Mouse (Mus musculus) cerebellum, adult 2 months (tissue): ENCODE measurements around the gene Csk.

ENCODE experiments used
- CTCF ChIP-seq: fragments of 200-500 bp; IDR thresholded peaks from 2 replicates; pipeline ENCODE4 v1.5.1; 2011; ENCODE audit warnings: low read depth, mild to moderate bottlenecking, control low read depth, low read length, moderate library complexity, borderline replicate concordance; ENCODE audit not compliant: insufficient read depth
- POLR2A ChIP-seq: fragments of 200-500 bp; IDR thresholded peaks from 2 replicates; pipeline ENCODE4 v1.6.1; 2011; ENCODE audit warnings: low read length, control low read depth, borderline replicate concordance; ENCODE audit not compliant: insufficient read depth

GRCm38 (mm10) chr9:57602098-57602497 lies 51.3 kb downstream of the Csk start:
- TF ChIP-seq POLR2A: no peak
- TF ChIP-seq CTCF: no peak
